Mouse (Mus musculus) retina, postnatal 7 days (tissue): ENCODE results near the gene Traf4.
A peak's percentile ranks its signal among the peaks of the same experiment; 100 is the strongest.
"Not testable (repeated sequence)": the region's sequence is repeated elsewhere in the genome, so short reads cannot be mapped to it uniquely, and the experiment has no call there.

Experiments
- DNase-seq: peaks from one replicate; pipeline ENCODE4 v3.0.0-alpha.2; 2012; ENCODE audit warnings: low read depth, low spot score

Traf4 gene

DNA sequence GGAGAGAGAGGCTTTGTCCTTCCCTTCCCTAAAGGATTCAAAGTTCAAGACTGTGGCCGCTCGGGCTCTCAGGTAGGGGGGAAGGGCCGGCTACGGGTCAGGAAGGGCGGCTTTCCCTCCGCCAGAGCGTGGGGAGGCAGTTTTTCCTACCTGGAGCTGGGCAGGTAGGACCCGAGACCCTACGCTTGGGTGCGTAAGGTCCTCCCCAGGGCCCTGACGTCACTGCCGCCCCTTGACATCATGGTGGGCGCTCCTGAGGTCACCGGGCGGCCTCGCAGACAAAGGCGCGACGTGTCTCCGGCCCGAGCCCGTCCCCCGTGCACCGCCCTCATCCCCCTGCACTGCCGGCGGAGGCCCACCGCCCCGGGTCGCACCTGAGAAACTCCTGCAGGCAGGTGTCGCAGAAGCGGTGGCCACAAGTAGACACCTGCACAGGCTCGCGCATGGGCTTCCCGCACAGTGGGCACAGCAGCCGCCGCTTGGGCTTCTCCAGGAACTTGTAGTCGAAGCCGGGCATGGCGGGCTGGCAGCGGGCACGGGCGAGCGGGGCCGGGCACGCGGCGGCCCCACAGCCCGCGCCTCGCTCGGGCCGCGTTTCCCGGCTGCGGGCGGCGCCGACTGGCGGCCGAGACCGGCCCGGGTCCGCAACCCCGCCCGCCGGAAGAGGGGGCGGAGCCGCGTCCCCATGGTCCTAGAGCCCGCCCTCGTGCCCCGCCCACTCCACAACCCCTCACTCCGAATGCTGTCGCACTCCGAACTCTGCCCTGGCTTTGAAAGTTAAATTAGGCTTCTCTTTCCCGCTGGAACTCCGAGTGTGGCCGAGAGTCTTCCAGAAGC, at the start of gene Traf4:
TSS of gene Traf4 (minus strand) at position 666 of the 837 bp plus-strand sequence.
- peak; percentile 66 for DNase-seq

DNA sequence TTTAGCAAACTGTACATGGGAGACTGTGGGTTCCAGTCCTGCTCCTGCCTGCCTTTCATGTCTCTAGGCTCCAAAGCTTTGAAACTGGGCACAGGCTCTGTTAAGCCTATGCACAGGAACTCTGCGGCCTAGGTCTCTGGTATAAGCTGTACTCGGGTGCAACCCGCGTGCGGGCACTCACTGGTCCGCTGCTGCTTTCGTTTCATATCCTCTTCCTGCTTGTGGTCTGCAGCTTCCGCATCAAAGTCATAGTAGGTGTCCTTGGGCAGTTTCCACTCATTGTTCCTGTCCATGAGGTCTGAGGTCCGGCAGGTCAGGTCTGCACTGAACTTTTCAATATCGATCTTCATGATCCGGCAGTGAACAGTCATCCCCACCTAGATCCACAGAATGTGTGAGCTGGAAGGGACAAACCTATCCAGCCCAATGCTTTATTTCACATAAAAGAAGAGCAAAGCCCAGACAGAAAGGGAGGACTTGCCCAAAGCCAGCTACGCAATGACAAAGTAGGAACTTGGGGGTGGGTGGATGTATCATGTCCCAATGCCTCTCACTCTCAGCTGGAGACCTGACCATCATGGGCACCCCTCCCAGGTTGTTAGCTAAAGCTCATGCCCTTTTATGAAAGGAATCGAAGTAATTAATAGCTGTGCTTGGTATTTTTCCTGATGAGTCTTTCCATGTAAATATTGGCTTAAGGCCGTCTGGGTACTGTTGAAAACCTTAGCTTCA, 47.9 kb upstream of the Traf4 start:
- no peak for DNase-seq

DNA sequence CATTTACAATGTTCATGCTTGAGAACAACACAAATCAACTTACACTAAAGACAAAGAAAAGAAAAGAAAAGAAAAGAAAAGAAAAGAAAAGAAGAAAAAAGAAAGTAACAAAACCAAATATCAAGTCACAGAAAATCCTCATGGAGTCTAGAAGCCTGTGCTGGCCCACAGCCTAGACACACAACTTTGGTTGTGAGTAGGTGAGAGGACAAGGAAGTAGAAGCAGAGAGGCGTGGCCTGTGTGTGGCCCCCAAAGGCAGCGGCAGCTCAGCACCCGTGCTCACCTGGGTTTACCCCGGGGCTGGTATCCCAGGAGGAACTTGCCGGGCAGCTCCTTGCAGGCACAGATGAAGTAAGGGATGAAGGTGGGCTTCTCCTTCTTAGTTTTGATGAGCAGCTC, 46.1 kb upstream of the Traf4 start:
- no peak for DNase-seq

DNA sequence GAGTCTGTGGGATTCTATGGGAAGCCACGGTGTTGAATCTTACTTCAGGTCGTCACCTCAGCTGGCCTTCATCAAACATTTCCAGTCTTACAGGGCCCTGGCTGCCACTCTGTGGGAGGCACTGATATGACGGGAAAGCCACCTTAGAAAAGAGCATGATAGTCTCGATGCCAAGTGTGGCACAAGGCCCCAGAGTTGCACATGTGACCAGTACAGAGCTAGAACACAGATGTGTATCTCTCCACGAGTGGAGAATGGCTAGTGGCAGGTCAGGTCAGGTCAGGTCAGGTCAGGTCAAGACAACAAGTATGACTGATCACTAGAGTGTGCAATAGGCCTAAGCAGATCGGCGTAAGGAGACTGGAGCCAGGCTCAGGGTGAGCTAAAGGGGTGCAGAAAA, 45.2 kb upstream of the Traf4 start:
- no peak for DNase-seq

DNA sequence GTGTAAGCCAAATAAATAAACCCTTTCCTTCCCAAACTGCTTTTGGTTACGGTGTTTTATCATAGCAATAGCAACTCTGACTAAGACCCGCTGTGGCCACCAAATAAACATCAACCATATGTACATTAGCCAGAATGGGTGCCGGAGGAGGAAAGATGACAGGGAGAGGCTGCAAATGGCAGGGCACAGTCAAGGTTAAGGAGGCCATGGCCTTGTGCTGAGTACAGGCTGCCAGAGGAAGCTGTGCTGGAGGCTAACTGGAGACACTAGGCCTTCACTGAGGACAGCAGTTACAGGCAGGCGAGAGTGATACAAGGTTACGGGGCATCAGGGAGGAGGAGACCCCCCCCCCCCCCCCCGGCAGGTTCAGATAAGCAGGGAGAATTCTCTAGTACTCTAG, 44.5 kb upstream of the Traf4 start:
- DNase-seq, result no peak

DNA sequence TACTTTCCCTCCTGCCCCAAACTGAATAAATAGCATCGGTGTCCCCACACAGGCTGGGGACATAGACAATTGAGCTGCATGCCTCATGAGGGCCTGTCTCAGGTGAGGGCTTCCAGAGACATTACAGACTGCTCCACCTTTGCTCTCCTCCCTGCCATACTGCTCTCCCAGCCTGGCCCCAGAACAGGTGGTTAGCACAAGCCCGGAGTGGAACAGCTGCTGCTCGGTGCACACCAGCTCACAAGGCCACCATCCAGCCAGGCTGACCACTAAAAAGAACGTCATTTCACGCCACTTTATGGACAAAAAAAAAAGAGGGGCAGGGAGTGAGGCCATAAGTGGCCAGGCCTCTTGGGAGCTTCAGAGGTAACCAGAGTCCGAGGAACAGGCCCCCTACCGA, 41.8 kb upstream of the Traf4 start:
- DNase-seq, result no peak

DNA sequence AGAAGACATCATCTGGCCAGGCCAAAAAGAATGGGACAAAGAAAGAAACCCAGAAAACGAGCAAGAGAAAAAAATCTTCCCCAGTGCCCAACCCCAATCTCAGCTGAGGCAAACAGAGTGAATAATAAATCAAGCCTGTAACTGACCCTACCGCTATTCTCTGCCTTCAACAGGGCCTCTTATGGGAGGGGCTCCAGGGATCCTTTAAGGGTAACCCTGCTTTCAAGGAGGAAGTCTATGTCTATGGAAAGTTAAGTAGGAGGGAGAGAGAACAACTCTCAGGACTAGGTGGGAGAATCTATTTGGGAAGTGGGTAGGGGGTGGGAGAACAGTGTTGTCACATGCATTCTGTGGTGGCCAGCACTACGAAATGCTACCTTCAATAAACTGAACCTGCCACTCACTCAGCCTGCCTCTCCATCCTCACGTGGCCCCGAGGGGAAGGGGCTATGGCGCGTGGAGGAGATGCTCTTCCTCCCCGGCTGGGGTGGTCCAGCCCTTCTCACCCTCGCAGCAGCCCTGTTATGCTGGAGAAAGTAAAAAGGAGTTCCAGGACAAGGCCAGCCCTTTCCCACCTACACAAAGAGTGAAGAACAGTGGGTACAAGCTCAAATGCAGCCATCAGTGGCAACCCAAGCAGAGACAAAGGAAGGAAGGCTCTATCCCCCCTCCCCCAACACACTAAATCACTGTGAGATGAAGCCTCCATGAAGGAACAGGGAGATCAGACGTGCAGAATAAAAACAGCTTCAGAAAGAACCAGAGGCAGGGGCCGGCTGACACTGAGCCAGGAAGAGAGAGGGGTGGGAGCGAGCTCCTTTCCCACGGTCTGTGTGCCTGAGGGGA, 40.2 kb upstream of the Traf4 start:
- no peak for DNase-seq

DNA sequence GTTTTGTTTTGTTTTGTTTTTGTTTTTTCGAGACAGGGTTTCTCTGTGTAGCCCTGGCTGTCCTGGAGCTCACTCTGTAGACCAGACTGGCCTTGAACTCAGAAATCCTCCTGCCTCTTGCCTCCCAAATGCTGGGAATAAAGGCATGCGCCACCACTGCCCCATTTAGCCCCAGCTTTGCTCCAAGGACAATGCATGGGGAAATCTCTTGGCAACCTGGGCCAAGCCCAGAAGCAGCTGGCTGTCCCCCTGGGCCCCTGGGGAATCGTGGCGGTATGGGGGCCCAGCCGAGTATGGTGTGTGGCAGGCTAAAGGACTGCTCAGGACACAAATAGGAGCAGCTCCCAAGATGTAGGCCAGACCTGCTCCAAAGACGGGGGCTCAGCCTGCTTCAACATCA, 38.9 kb upstream of the Traf4 start:
- no peak for DNase-seq

DNA sequence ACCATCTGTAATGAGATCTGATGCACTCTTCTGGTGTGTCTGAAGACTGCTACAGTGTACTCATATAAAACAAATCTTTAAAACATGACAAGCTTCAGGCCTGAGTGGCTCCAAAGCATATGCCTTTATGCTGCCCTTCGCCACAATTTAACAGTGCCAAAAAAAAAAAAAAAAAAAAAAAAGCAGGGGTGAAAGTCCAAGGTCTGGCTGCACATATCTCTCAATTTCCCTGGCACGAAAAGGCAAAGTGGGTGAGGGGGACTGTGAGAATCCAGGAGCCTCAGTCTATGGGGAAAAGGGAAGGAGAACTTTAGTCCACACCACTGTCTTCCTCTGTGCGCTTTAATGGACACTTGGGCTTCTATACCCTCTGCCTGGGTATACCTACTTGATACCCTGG, 37.0 kb upstream of the Traf4 start:
- DNase-seq, result no peak

DNA sequence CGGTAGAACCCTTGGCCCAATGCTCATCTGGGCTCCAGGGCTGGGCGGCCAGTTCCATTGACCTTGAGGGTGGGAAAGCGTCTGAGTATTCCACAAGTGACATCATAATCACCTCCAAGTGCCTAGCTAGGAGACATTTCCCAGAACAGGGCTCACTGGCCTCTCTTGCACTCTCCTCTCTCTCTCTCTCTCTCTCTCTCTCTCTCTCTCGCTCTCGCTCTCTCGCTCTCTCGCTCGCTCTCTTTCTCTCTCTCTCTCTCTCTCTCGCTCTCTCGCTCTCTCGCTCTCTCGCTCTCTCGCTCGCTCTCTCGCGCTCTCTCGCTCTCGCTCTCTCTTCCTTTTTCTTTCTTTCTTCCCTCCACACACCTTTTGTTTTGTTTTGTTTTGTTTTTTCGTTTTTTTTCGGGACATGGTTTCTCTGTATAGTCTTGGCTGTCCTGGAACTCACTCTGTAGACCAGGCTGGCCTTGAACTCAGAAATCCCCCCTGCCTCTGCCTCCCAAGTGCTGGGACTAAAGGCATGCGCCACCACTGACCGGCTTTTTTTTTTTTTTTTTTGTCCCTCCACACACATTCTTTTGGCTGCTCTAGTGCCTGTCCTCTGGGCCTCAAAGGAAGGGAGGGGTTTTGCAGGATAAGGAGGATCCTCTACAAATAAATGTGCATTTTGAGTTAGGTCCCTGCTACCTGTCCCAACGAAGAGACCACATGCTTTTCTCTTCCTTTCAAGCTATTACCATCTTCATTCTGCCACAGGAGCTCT, 29.9 kb upstream of the Traf4 start:
- DNase-seq, result no peak

DNA sequence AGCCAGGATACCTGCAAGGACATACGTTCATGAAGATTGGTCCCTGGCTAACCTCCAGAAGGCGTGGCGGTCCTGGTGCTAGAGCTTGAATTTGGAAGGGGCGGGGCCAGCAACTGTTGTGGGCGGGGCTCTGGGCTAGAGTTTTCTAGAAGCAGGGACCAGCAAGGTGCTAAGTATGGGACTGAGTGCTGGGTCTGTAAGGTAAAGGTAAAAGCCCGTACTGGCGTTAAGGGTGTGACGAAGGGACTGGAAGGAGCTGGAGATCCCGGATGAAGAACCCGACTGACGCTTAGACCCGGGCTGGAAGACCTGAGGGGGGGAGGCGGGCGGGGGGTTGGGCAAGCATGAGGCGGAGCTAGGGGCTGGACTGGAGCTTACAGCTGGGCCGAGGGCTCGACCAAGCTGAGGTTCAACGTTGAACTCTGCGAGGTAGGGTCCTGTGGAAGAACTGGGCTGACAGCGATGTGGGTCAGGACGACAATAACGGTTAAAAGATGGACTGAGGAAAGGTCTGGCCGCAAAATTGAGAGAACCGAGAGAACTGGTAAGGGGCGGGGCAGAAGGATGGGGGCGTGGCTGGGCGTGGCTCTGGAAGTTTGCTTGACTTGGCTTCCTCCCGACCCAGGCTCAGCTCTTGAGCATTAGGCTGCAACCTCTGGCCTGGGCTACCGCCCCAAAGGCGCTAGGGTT, 29.2 kb upstream of the Traf4 start:
- no peak for DNase-seq

DNA sequence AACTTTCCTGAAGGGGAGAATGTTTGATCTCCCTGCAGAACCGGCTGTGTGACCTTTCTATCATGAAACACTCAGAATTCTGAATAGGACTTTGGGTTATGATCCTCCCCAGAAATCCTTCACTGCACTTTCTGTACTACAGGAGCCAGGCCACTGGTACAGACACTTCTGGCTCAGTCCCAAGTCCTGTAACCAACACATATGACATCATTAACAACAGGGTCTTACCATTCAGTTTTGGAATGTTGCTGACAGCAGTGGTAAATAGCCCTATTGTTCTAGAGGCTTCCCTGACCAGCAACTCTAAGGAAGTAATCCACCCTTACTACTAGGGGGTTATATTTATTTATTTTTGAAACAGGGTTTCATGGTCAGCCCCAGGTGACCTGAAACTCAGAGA, 27.7 kb upstream of the Traf4 start, which contains the start of gene Proca1:
TSS of gene Proca1 (plus strand) at position 280 of the 400 bp plus-strand sequence.
- no peak for DNase-seq

DNA sequence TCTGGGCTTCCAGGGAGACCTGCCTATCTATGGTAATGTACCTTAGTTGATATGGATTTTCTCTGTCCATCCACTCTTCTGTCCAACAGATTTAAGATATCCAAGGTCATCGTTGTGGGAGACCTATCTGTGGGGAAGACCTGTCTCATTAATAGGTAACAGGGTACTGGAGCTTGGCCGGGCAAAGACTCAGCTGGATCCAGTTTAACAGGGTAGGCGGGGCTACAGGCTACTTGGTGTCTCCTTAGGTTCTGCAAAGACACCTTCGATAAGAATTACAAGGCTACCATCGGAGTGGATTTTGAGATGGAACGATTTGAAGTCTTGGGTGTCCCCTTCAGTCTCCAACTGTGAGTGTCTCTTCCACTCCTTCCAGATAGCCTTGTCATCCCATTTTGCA, 24.7 kb upstream of the Traf4 start:
- no peak for DNase-seq

DNA sequence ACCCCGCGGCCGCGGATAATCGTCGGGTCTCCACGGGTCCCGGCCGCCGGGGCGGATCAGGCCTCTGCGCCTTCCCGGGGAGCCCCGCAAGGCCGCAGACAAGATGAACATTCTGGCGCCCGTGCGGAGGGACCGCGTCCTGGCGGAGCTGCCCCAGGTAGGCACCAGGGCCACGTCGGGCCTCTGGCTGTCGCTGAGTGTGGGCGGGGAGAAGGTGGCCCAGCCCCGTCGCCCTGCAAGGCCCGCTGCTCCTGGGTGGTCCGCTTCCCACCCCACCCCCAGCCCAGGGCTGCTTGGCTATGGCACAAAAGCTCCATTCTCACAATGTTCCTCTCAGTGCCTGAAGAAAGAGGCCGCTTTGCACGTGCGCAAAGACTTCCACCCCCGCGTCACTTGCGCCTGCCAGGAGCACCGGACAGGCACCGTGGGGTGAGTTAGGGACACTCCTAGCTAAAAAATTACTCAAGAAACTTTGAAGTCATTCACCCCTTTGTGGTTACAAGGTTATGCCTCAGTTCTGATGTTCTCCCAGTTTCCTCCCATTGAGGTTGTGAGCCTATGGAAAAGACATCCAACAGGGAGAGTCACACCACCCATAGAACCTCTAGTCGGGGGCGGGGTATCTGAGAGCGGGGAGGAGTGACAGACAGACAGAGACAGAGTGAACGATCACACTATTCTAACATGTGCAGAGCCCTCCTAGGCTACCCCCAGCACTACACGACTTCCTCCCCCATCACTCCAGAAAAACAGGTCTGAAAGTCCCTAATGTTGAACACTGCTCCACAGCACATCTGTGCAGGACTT, 24.0 kb upstream of the Traf4 start:
- no peak for DNase-seq

DNA sequence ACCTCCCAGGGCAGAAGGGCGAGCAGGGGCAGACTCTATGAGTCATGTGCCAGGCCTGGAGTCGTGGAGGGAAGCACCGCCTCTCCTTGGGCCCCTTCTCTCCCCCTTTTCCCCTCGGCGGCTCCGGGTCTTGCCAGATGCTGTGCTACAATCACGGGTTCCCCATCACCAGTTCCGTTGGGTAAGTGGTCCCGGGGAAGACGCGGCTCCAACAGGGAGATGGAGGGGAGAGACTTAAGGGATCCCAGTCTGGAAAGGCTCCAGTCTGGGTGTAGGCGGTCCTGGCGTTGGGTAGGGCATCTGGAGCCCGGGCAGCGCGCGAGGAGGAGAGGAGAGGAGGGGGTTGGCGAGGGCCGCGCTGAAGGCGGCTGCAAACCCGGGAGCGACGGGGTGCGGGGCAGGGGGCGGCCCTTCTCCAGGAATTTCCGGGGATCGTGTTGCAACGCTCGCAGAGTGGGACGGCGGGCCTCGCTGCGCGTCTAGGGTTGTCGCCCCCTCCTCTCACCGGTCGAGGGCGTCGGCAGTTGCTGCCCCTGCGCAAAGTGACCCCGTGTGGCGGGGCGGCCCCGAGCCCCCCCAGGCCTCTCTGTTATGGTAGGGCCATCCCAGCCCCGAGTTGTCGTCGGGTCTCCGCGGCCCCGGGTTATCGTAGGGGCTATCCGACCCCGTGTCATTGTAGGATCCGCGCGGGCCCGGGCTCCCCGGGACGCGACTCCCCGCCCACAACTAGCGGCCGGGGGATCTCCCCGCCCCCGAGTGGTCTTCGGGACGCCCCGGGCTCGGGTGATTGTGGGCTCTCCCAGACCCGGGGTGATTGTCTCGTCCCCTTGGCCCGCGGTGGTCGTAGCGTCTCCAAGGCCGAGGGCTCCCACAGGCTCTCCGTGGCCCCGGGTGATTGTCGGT, 23.2 kb upstream of the Traf4 start, which contains the start of gene Rab34:
TSS of gene Rab34 (plus strand) at position 100 of the 903 bp plus-strand sequence.
- DNase-seq, result peak; percentile 58

DNA sequence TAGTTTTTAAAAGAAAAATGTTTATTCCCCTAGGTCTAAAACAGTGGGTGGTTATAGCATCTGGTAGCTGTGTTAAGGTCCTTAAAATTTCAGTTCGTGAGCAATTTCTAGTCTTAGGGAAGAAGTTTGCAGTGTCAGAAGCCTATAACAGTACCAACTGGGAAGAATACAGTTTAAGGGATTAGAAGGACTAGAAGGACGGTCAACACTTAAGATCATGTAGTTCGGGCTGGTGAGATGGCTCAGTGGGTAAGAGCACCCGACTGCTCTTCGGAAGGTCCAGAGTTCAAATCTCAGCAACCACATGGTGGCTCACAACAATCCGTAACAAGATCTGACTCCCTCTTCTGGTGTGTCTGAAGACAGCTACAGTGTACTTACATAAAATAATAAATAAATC, 19.3 kb upstream of the Traf4 start:
- DNase-seq, result not testable (repeated sequence)

DNA sequence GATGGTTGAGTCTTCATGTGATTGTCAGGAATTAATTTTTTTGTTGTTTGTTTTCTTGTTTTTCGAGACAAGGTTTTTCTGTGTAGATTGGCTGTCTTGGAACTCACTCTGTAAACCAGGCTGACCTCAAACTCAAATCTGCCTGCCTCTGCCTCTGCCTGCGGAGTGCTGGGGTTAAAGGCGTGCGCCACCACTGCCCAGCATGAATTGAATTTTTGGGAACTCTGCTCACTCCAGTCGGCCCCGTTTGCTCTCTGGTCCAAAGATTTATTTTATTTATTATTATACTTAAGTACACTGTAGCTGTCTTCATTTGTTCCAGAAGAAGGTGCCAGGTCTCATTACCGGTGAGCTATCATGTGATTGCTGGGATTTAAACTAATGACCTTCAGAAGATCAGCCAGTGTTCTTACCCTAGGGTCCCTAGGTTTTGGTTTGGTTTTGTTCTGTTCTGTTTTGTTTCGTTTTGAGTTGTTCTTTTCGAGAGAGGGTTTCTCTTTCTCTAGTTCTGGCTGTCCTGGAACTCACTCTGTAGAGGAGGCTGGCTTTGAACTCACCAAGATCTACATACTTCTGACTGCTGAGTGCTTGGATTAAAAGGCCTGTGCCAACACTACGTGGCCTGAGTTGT, 18.6 kb upstream of the Traf4 start:
- DNase-seq, result no peak
